Mouse (Mus musculus): ENCODE data around the gene Git1. TPM values are rescaled to one million over a fixed set of nuclear protein-coding genes. Genes with fewer than 3 reads are reported as not detected.

Git1 gene
- polyA plus RNA-seq, 1 experiment from 2014 or later, result 11.7 TPM

DNA sequence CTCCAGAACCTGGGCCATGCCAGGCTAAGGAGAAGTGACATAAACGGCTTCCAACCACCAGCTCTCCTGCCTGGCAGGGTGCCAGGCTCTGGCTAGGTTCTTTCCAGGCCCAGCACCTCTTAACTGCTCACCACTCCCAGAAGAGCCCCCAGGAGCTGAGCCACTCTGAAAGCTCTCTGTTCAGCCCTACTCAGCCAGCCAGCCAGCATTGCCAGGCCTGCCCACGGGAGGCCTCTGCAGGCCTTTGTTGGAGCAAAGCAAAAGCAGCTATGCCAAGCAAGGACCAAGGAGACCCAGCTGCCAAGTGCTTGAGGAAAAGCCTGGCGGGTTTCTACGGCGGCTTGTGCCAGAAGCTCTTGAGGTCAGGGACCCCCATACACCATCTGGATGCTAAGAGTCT is 6.6 kb upstream of the Git1 start:
- DNase-seq (ENCODE audit: low spot score), result no peak
- Histone ChIP-seq H3K27me3 (ENCODE audit: low read depth, poor library complexity, severe bottlenecking) (0 out of 2 replicates have a peak, but pooled peaks cover 9% of the 10 kb centered on the region), H3K27ac (replicated peaks) (0 out of 2 replicates have a peak overlapping the region, but pooled peaks have one; percentile 4), H3K4me3 (peak overlapping the region; percentile 81; the same call in 1 of the 2 replicates), H3K36me3 (peaks cover 5% of the 10 kb centered on the region; the same call in 1 of the 2 replicates), H3K9me3 (replicated peaks) (no peaks in the 10 kb centered on the region), H3K4me1 (peaks cover 74% of the 10 kb centered on the region)
- 83% methylated on average over 5 of the region's 5 CpGs for WGBS

DNA sequence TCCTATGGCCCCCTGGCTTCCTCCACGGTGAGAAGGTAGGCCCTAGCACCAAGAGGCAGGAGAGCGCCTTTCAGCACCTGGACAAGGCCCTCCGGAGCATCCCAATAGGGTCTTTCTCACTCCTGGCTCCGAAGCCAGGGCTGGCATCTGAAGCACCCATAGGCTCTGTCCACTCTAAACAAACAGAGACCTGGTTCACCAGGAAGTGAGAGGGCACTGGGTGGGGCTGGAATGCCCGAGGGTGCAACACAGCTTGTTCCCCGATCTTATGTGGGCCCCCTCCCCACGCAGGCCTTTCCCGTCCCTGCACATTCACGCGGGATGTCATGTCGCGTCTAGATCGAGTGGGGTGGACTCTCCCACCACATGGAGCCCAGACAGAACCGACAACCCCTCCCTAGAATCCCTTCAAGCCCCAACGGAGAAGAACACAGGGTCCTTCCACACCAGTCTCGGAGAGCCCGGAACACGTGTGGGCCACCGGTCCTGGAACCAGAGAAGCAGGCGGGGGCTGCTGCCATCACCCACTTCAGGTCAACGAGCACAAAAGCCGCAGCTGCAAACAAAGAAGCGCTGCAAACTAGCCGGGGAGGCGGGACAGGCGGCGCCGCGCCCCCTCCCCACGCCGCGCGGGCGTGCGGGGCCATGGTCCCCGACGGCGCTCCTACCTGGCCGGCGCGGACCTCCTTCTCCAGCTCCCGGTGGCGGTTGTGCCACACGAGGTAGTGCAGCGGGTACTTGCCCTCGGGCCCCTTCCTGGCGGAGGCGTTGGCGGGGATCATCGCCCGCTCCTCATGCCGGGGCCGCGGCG is 4.4 kb upstream of the Git1 start:
- H3K4me1 ChIP-seq, result peaks cover 83% of the 10 kb centered on the region

DNA sequence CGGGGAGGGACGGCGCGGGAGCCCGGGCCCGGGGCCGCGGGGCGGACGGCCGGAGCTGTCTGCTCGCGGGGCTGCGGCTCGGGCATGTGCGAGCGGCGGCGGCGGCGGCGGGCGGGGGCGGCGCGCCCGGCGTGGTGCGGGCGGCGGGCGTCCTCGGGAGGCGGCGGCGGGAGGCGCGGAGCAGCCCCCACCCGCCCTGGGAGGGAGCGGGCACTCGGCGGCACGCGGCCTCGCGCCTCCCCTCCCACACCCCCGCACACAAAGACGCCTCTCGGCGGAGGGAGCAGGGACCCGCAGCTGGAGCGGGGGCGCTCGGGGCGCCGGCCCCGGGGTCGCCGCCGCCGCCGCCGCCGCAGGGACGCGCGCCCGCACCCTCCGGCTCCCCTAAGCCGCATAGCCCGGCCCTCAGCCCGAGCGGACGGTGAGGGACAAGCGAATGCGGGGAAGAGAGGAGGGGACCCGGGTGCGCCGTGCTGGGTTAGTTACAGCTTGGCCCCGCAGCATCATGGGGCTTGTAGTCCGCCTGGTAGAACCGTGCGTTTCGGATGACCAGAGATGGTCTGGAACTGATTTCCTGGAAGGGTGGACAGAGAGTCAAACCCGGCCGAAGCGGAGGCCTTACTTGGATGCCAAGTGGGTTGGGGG is 3.6 kb upstream of the Git1 start, which contains the start of gene Ankrd13b:
Ankrd13b (minus strand) TSS at position 88 of the 645 bp plus-strand sequence.
- WGBS, result 2% methylated on average over 86 of the region's 87 CpGs
- Histone ChIP-seq H3K36me3 (0 out of 2 replicates have a peak, but pooled peaks cover 3% of the 10 kb centered on the region), H3K27ac (replicated peaks) (peak within 1 kb of the TSS; percentile 94), H3K9me3 (replicated peaks) (no peaks in the 10 kb centered on the region), H3K27me3 (ENCODE audit: low read depth, poor library complexity, severe bottlenecking) (0 out of 2 replicates have a peak, but pooled peaks cover 9% of the 10 kb centered on the region), H3K4me1 (peaks cover 91% of the 10 kb centered on the region), H3K4me3 (peak within 1 kb of the TSS; percentile 81)
- DNase-seq (ENCODE audit: low spot score), result peak; percentile 86

More for the DNA sequence above, 4.4 kb upstream of the Git1 start:
- DNase-seq (ENCODE audit: low spot score), result peak; percentile 46
- peak overlapping the region; percentile 81 for H3K4me3 ChIP-seq
- H3K9me3 ChIP-seq (replicated peaks), result no peaks in the 10 kb centered on the region
- H3K27me3 ChIP-seq (ENCODE audit: low read depth, poor library complexity, severe bottlenecking), result 0 out of 2 replicates have a peak, but pooled peaks cover 9% of the 10 kb centered on the region
- WGBS, result 2% methylated on average over 55 of the region's 55 CpGs
- H3K36me3 ChIP-seq, result 0 out of 2 replicates have a peak, but pooled peaks cover 3% of the 10 kb centered on the region
- H3K27ac ChIP-seq (replicated peaks), result peak overlapping the region; percentile 94

DNA sequence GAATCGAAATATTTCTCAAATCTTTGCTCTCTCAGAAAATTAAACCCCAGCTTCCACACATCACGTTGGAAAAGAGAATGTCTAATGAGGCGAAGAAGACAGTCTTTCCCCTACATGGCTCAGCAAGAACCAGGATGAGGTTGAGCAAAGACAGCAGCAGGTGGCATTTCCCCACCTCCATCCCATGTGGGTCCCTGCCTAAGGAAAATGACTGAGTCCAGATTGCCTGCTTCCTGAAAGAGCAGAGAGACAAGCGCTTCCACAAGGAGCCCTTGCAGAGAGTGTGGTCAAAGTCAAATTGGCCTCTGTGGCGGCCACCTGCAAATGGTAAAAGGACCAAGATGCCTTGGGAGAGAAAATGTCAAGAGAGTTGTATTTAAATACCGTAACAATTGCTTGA is 2.9 kb upstream of the Git1 start:
- Histone ChIP-seq H3K9me3 (replicated peaks) (no peaks in the 10 kb centered on the region), H3K27ac (replicated peaks) (peak overlapping the region; percentile 94; the same call in 1 of the 2 replicates), H3K4me1 (peaks cover 92% of the 10 kb centered on the region), H3K27me3 (ENCODE audit: low read depth, poor library complexity, severe bottlenecking) (0 out of 2 replicates have a peak, but pooled peaks cover 9% of the 10 kb centered on the region), H3K36me3 (0 out of 2 replicates have a peak, but pooled peaks cover 3% of the 10 kb centered on the region), H3K4me3 (peak overlapping the region; percentile 81)
- no peak for DNase-seq (ENCODE audit: low spot score)
- 72% methylated on average over 6 of the region's 6 CpGs for WGBS

DNA sequence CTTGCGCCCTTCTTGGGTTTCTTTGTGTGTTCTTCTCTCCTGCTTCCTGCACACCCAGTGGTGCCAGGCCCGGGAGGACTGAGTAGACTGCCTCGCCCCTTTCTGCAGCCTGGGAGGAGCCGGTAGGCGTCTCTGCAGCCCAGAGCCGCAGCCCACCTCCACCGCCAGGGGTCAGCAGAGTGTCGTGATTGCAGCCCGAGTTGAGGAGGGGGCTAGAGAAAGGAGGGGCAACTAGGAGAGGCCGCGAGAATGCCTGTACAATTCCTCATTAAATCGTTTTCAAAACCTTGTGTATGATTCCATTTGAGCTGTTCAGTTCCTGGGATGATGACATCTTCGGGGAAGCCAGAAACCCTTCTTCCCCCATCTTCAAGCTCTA is 2.2 kb upstream of the Git1 start:
- H3K4me1 ChIP-seq, result peaks cover 92% of the 10 kb centered on the region
- peak overlapping the region; percentile 93 for H3K27ac ChIP-seq (replicated peaks)
- WGBS, result 2% methylated on average over 13 of the region's 13 CpGs
- H3K27me3 ChIP-seq (ENCODE audit: low read depth, poor library complexity, severe bottlenecking), result 0 out of 2 replicates have a peak, but pooled peaks cover 9% of the 10 kb centered on the region
- H3K9me3 ChIP-seq (replicated peaks), result no peaks in the 10 kb centered on the region
- peak overlapping the region; percentile 81 for H3K4me3 ChIP-seq
- 0 out of 2 replicates have a peak, but pooled peaks cover 3% of the 10 kb centered on the region for H3K36me3 ChIP-seq
- peak; percentile 98 for DNase-seq (ENCODE audit: low spot score)

DNA sequence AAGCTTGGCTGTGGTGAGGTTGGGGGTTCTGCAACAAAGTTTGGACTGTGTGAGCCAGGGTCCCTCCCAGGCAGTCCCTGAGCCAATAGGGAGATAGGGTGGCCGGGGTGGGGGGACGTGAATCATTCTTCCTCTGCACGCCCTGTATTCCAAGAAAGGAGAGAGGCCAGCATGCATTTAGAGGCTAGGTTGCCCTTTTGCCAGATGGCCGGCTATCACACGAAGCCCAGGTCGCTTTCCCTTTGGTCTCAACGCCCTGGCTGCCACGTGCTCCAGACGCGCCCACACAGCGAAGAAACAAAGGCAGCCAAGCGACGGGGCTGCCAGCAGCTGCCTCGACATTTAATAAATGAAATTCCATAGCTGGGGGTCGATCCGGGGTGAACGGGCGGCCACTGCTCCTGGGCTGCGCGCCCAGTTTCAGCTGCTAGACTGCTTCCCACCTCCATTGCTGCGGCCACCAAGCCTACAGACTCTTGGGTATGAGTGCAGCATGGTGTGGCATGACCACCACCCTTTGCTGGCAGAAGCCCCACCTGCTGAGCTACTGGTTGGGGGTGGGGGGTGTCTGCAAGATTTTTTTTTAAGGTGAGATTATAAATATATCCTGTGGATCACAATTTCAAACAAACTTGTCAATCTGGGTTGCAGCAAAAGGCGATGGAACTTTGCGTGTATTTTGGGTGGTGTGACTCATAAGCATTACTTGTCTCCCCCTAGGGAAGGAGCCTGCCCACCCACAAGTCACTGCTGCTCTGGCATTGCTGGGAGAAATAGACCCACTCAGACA is 1.7 kb upstream of the Git1 start:
- DNase-seq (ENCODE audit: low spot score), result peak; percentile 83
- Histone ChIP-seq H3K9me3 (replicated peaks) (no peaks in the 10 kb centered on the region), H3K4me3 (peak overlapping the region; percentile 81), H3K36me3 (0 out of 2 replicates have a peak, but pooled peaks cover 2% of the 10 kb centered on the region), H3K27ac (replicated peaks) (peak overlapping the region; percentile 93), H3K27me3 (ENCODE audit: low read depth, poor library complexity, severe bottlenecking) (0 out of 2 replicates have a peak, but pooled peaks cover 9% of the 10 kb centered on the region), H3K4me1 (peaks cover 91% of the 10 kb centered on the region)
- under 1% methylated on average over 23 of the region's 23 CpGs for WGBS

DNA sequence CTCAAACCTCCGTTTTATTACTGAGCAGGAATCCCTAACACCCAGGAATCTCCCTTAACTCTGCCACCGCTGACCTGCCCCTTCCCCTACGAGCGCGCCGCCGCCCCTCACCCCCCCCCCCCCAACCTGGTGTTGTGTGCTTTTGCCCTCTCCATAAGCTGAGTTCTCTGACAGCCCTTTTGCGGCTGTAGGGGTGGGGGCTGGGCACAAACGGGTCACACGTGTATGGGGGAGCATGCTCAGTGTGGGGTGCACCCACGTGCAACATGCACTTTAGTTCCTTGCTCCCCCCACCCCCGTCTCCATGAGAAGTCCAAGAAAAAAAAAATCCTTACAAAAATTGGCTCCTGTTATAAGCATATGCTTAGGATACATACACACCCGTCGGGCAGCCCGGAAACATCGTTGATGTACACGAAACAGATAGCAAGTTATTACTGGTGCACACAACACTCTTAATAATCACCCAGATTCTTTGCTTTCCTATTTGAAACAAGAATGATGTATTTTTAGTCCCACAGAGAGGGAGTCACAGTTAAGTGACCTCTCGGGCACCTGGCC is 971 bp upstream of the Git1 start:
- Histone ChIP-seq H3K4me1 (peaks cover 91% of the 10 kb centered on the region), H3K36me3 (0 out of 2 replicates have a peak, but pooled peaks cover 5% of the 10 kb centered on the region), H3K4me3 (peak overlapping the region; percentile 81), H3K27me3 (ENCODE audit: low read depth, poor library complexity, severe bottlenecking) (0 out of 2 replicates have a peak, but pooled peaks cover 9% of the 10 kb centered on the region), H3K27ac (replicated peaks) (peak overlapping the region; percentile 93), H3K9me3 (replicated peaks) (no peaks in the 10 kb centered on the region)
- WGBS, result 2% methylated on average over 18 of the region's 18 CpGs
- no peak for DNase-seq (ENCODE audit: low spot score)

DNA sequence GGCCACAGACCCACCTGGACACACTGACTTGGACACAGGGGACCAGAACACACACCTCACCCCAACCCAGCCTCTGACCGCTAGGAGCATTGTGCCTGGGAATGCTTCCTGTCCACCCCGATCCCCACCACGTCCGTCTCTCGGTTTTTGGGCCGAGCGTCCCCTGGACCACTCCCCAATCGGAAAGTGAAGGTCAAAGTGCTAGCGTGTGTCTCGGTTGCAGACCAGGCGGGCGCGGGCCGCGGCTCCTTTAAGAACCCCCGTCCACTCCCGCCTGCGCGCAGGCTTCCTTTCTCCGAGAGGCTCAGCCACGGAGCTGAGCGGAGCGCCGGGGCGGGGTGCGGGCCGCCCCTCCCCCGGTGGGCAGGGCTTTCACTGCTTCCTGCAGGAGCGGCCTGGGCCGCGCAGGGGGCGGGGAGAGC is 440 bp upstream of the Git1 start:
- Histone ChIP-seq H3K27ac (replicated peaks) (peak overlapping the region; percentile 93), H3K27me3 (ENCODE audit: low read depth, poor library complexity, severe bottlenecking) (0 out of 2 replicates have a peak, but pooled peaks cover 9% of the 10 kb centered on the region), H3K36me3 (0 out of 2 replicates have a peak, but pooled peaks cover 5% of the 10 kb centered on the region), H3K9me3 (replicated peaks) (no peaks in the 10 kb centered on the region), H3K4me3 (peak overlapping the region; percentile 81), H3K4me1 (peaks cover 91% of the 10 kb centered on the region)
- WGBS, result 0% methylated on average over 32 of the region's 32 CpGs
- peak; percentile 90 for DNase-seq (ENCODE audit: low spot score)

DNA sequence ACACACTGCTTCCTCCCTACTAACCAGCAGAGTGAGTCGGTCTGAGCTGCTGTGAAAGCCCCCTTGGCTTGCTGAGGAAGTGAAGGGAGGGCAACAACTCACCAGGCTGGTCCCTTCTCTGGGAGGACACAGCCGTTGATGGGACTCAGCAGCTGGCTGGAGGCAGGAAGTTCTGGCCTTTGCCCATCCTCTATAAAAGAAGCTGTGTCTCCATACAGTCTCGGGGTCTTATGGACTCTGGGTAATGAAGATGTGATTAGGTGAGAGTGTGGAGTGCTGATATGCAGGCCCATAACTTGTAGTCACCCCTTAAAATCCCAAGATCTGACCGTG is 948 bp downstream of the Git1 start:
- H3K27me3 ChIP-seq (ENCODE audit: low read depth, poor library complexity, severe bottlenecking), result 0 out of 2 replicates have a peak, but pooled peaks cover 9% of the 10 kb centered on the region
- H3K4me3 ChIP-seq, result peak overlapping the region; percentile 81
- H3K27ac ChIP-seq (replicated peaks), result peak overlapping the region; percentile 93
- H3K36me3 ChIP-seq, result peaks cover 12% of the 10 kb centered on the region
- DNase-seq (ENCODE audit: low spot score), result no peak
- no peaks in the 10 kb centered on the region for H3K9me3 ChIP-seq (replicated peaks)
- peaks cover 91% of the 10 kb centered on the region for H3K4me1 ChIP-seq
- 36% methylated on average over 4 of the region's 4 CpGs for WGBS

DNA sequence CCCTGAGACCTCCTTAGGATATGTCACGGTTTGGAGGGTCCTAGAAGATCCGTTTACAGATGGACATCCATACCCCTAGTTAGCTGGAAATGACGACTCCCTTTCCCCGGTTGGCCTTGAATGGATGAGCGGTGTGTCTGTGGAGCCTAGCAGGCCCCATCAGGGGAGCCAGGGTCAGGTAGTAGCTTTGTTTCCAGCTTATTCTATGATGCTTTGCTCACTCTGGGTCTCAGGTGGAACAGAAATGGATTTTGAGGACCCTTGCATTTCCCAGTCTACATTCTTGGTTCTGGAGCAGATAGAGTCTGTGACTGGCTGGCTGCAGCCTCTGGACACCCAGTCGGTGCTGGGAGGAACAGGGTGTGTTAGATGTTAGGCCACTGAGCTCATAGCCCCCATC is 1.4 kb downstream of the Git1 start:
- H3K27me3 ChIP-seq (ENCODE audit: low read depth, poor library complexity, severe bottlenecking), result 0 out of 2 replicates have a peak, but pooled peaks cover 9% of the 10 kb centered on the region
- H3K4me3 ChIP-seq, result peak overlapping the region; percentile 81
- peaks cover 17% of the 10 kb centered on the region for H3K36me3 ChIP-seq
- H3K9me3 ChIP-seq (replicated peaks), result no peaks in the 10 kb centered on the region
- H3K27ac ChIP-seq (replicated peaks), result peak overlapping the region; percentile 93; the same call in 1 of the 2 replicates
- DNase-seq (ENCODE audit: low spot score), result no peak
- WGBS, result 78% methylated on average over 6 of the region's 6 CpGs
- peaks cover 95% of the 10 kb centered on the region for H3K4me1 ChIP-seq

DNA sequence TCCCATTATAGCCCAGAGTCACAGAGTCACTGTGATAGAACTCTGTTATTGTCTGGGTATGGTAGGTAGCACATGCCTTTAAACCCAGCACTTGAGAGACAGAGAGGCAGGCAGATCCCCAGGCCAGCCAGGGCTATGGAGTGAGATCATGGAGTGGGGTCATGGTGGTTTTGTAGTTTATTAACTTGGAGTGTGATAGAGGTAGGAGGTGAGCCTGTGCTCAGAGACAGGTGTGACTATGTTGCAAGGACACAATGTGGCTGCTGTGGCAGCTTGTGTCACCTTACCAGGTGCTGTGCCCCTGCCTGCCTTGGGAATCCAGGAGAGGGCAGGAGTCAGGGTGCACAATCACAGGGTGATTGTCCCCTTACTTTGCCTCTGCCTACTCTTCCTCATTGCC is 2.1 kb downstream of the Git1 start:
- Histone ChIP-seq H3K27ac (replicated peaks) (peak overlapping the region; percentile 24; the same call in 1 of the 2 replicates), H3K4me1 (peaks cover 95% of the 10 kb centered on the region), H3K36me3 (peaks cover 24% of the 10 kb centered on the region), H3K9me3 (replicated peaks) (no peaks in the 10 kb centered on the region), H3K4me3 (no peak overlapping the region), H3K27me3 (ENCODE audit: low read depth, poor library complexity, severe bottlenecking) (0 out of 2 replicates have a peak, but pooled peaks cover 5% of the 10 kb centered on the region)
- no peak for DNase-seq (ENCODE audit: low spot score)

Data from midbrain, embryonic 10.5 days (tissue).